Mouse (Mus musculus) embryonic facial prominence, embryonic 11.5 days (tissue): Measurements from ENCODE around the gene Il31ra. TPM values are rescaled to one million over a fixed set of nuclear protein-coding genes. Genes with fewer than 3 reads are reported as not detected.

Experiments
- ATAC-seq: fragments of 200-750 bp; cut with Nextera tagmentation; replicated peaks from 2 replicates; pipeline ENCODE4 v1.8.0; 2017; ENCODE audit warnings: low read depth; ENCODE audit not compliant: insufficient number of reproducible peaks, low FRiP score, low TSS enrichment
- DNase-seq: peaks from one replicate; pipeline ENCODE4 v3.0.0-alpha.2; 2015; ENCODE audit warnings: low spot score
- H3K27ac ChIP-seq: fragments of 300-500 bp; sonication (generic); replicated peaks from 2 replicates; pipeline ENCODE4 v1.5.1; 2014; ENCODE audit warnings: mild to moderate bottlenecking, low read depth, low read length, control low read depth
- H3K27me3 ChIP-seq: fragments of 300-500 bp; sonication (generic); 2 replicates; pipeline ENCODE4 v1.6.1; 2014; ENCODE audit warnings: mild to moderate bottlenecking, low read length, moderate library complexity, mixed read lengths; ENCODE audit not compliant: control insufficient read depth, insufficient read depth
- H3K36me3 ChIP-seq: fragments of 300-500 bp; sonication (generic); replicated peaks from 2 replicates; pipeline ENCODE4 v1.6.1; 2014; ENCODE audit warnings: low read depth, mild to moderate bottlenecking, low read length, moderate library complexity, mixed read lengths; ENCODE audit not compliant: control insufficient read depth, insufficient read depth
- H3K4me1 ChIP-seq: fragments of 300-500 bp; sonication (generic); 2 replicates; pipeline ENCODE4 v1.6.1; 2014; ENCODE audit warnings: low read length, mixed read lengths; ENCODE audit not compliant: control insufficient read depth, insufficient read depth
- H3K4me2 ChIP-seq: fragments of 300-500 bp; sonication (generic); 2 replicates; pipeline ENCODE4 v1.6.1; 2014; ENCODE audit warnings: low read depth, mild to moderate bottlenecking, control low read depth, low read length, moderate library complexity
- H3K4me3 ChIP-seq: fragments of 300-500 bp; sonication (generic); 2 replicates; pipeline ENCODE4 v1.5.1; 2014; ENCODE audit warnings: low read depth, low read length, control low read depth
- H3K9ac ChIP-seq: fragments of 300-500 bp; sonication (generic); replicated peaks from 2 replicates; pipeline ENCODE4 v1.6.1; 2014; ENCODE audit warnings: mild to moderate bottlenecking, control low read depth, low read length
- H3K9me3 ChIP-seq: fragments of 300-500 bp; sonication (generic); replicated peaks from 2 replicates; pipeline ENCODE4 v1.6.1; 2016; ENCODE audit warnings: mild to moderate bottlenecking, low read length, inconsistent platforms, mixed read lengths; ENCODE audit not compliant: control insufficient read depth
- WGBS: fragments of 180-500 bp; shearing (Covaris S2); extraction: QIAGEN DNeasy Blood & Tissue Kit; methylation state at CpG from one replicate; pipeline ENCODE4 v1.1.7; 2014; 5-methylcytosine and 5-hydroxymethylcytosine counted together
- polyA plus RNA-seq: library from polyadenylated mRNA; unstranded; fragments of >200 nt; fragmentation: Nextera tagmentation; extraction: Ambion mirVana; gene quantifications from 2 replicates; pipeline ENCODE4 v1.2.1, GENCODE M21; 2014

Il31ra gene
- polyA plus RNA-seq, 1 experiment from 2014 or later, result not detected

GRCm38 (mm10) chr13:112556501-112556900 lies 37.7 kb downstream of the Il31ra start:
- no peaks in the 10 kb centered on the region for H3K36me3 ChIP-seq
- H3K9me3 ChIP-seq, result no peaks in the 10 kb centered on the region
- DNase-seq (no peak), ATAC-seq (no peak)
- H3K4me3 ChIP-seq, result no peak overlapping the region
- no peaks in the 10 kb centered on the region for H3K27me3 ChIP-seq
- WGBS, result 45% methylated on average over 2 of the region's 2 CpGs
- no peaks in the 10 kb centered on the region for H3K4me1 ChIP-seq
- no peak overlapping the region for H3K27ac ChIP-seq
- H3K9ac ChIP-seq, result no peak overlapping the region
- no peak overlapping the region for H3K4me2 ChIP-seq

- H3K27ac ChIP-seq, result no peak overlapping the region
- WGBS, result 94% methylated on average over 5 of the region's 5 CpGs
- DNase-seq (no peak), ATAC-seq (no peak)
- no peaks in the 10 kb centered on the region for H3K27me3 ChIP-seq
- H3K4me1 ChIP-seq, result no peaks in the 10 kb centered on the region
- H3K9ac ChIP-seq, result no peak overlapping the region
- no peaks in the 10 kb centered on the region for H3K9me3 ChIP-seq
- H3K36me3 ChIP-seq, result no peaks in the 10 kb centered on the region
- H3K4me2 ChIP-seq, result no peak overlapping the region
- no peak overlapping the region for H3K4me3 ChIP-seq
Measured at GRCm38 (mm10) chr13:112553304-112553703, 40.9 kb downstream of the Il31ra start.

GRCm38 (mm10) chr13:112551641-112552548 lies 42.3 kb downstream of the Il31ra start:
- no peak overlapping the region for H3K27ac ChIP-seq
- no peaks in the 10 kb centered on the region for H3K4me1 ChIP-seq
- ATAC-seq (no peak), DNase-seq (no peak)
- no peak overlapping the region for H3K4me2 ChIP-seq
- no peak overlapping the region for H3K9ac ChIP-seq
- no peaks in the 10 kb centered on the region for H3K27me3 ChIP-seq
- WGBS, result 82% methylated on average over 7 of the region's 7 CpGs
- no peak overlapping the region for H3K4me3 ChIP-seq
- H3K36me3 ChIP-seq, result no peaks in the 10 kb centered on the region
- H3K9me3 ChIP-seq, result no peaks in the 10 kb centered on the region

GRCm38 (mm10) chr13:112541223-112541975 lies 52.8 kb downstream of the Il31ra start:
- no peak for ATAC-seq
- Histone ChIP-seq H3K27me3 (no peaks in the 10 kb centered on the region), H3K36me3 (no peaks in the 10 kb centered on the region), H3K4me3 (no peak overlapping the region), H3K9ac (no peak overlapping the region), H3K9me3 (no peaks in the 10 kb centered on the region), H3K4me2 (no peak overlapping the region), H3K27ac (no peak overlapping the region), H3K4me1 (no peaks in the 10 kb centered on the region)
- WGBS, result 80% methylated on average over 10 of the region's 10 CpGs
- DNase-seq, result no peak

- Histone ChIP-seq H3K4me1 (no peaks in the 10 kb centered on the region), H3K27ac (no peak overlapping the region), H3K36me3 (no peaks in the 10 kb centered on the region), H3K9me3 (no peaks in the 10 kb centered on the region), H3K27me3 (no peaks in the 10 kb centered on the region), H3K4me2 (no peak overlapping the region), H3K9ac (no peak overlapping the region), H3K4me3 (no peak overlapping the region)
- no peak for DNase-seq
- no peak for ATAC-seq
- 63% methylated on average over 3 of the region's 3 CpGs for WGBS
Measured at GRCm38 (mm10) chr13:112540616-112541015, 53.5 kb downstream of the Il31ra start.

- WGBS, result 92% methylated on average over 7 of the region's 7 CpGs
- Histone ChIP-seq H3K4me2 (no peak overlapping the region), H3K9ac (no peak overlapping the region), H3K4me1 (no peaks in the 10 kb centered on the region), H3K9me3 (no peaks in the 10 kb centered on the region), H3K36me3 (no peaks in the 10 kb centered on the region), H3K27me3 (no peaks in the 10 kb centered on the region), H3K27ac (no peak overlapping the region), H3K4me3 (no peak overlapping the region)
- ATAC-seq (no peak), DNase-seq (no peak)
Measured at GRCm38 (mm10) chr13:112537065-112537464, 57.1 kb downstream of the Il31ra start.

GRCm38 (mm10) chr13:112536611-112537010 lies 57.5 kb downstream of the Il31ra start:
- no peak overlapping the region for H3K4me3 ChIP-seq
- H3K4me2 ChIP-seq, result no peak overlapping the region
- no peaks in the 10 kb centered on the region for H3K9me3 ChIP-seq
- ATAC-seq (no peak), DNase-seq (no peak)
- H3K27me3 ChIP-seq, result no peaks in the 10 kb centered on the region
- 64% methylated on average over 4 of the region's 4 CpGs for WGBS
- H3K27ac ChIP-seq, result no peak overlapping the region
- H3K9ac ChIP-seq, result no peak overlapping the region
- no peaks in the 10 kb centered on the region for H3K36me3 ChIP-seq
- no peaks in the 10 kb centered on the region for H3K4me1 ChIP-seq

GRCm38 (mm10) chr13:112533556-112533955 lies 60.6 kb downstream of the Il31ra start:
- Histone ChIP-seq H3K4me1 (no peaks in the 10 kb centered on the region), H3K9me3 (no peaks in the 10 kb centered on the region), H3K27me3 (no peaks in the 10 kb centered on the region), H3K27ac (no peak overlapping the region), H3K9ac (no peak overlapping the region), H3K36me3 (no peaks in the 10 kb centered on the region), H3K4me3 (no peak overlapping the region), H3K4me2 (no peak overlapping the region)
- WGBS, result 68% methylated on average over 9 of the region's 9 CpGs
- ATAC-seq (no peak), DNase-seq (no peak)
